ENCODE assay signal across 8 mouse cellular contexts in the genomic region with DNA sequence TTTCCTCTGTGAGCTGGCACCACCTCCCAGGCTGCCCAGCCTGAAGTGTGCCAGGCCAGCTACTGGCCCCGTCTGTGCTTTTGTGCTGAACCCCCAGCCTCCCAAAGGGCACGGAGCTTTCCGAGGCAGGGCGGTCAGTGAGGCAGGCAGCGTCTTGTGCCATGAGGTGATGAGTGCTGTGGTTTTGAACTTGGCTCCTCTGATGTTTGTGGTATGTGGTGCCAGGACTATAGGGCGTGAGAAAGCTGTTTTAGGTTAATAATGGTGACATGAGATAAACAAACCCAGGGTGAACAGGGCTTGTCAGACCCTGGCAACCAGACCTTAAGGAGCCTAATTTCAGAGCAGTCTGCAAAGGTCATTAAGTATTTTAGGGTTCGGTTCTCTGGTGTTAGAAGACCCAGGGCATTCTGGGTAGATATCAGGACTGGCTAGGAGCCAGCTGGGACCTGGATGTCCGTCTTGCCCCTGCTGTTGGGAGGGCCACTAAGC.
DNase-seq lines count a peak whose midpoint lies in the region; ATAC-seq and TF ChIP-seq lines count a peak whose summit lies in the region.

No protein-coding gene starts in this region.

- H3K9me3 ChIP-seq in heart, postnatal 0 days (replicated peaks; ENCODE audit: control insufficient read depth, low read length) = no peaks in the 10 kb centered on the region
- no peaks in the 10 kb centered on the region for H3K9me3 ChIP-seq in midbrain, embryonic 13.5 days

- H3K27me3 ChIP-seq in heart, postnatal 0 days (ENCODE audit: control insufficient read depth, insufficient read depth, low read length) = no peaks in the 10 kb centered on the region
- no peaks in the 10 kb centered on the region for H3K27me3 ChIP-seq in midbrain, embryonic 13.5 days

- TF ChIP-seq CTCF in heart, postnatal 0 days (IDR thresholded peaks at IDR 0.05; ENCODE audit: low read depth) = no peak

- peak overlapping the region; percentile 89 for H3K27ac ChIP-seq in heart, postnatal 0 days (ENCODE audit: low read depth)
- H3K27ac ChIP-seq in midbrain, embryonic 13.5 days = no peak overlapping the region

- no peak overlapping the region for H3K4me3 ChIP-seq in heart, postnatal 0 days (ENCODE audit: low read depth, low read length)
- no peak overlapping the region for H3K4me3 ChIP-seq in midbrain, embryonic 13.5 days (replicated peaks)

- no peak overlapping the region; the same call in 1 of the 2 replicates for H3K9ac ChIP-seq in heart, postnatal 0 days (replicated peaks; ENCODE audit: low read depth, low read length)
- no peak overlapping the region for H3K9ac ChIP-seq in midbrain, embryonic 13.5 days (replicated peaks)

- WGBS in heart, postnatal 0 days = 20% methylated on average over 8 of the region's 8 CpGs
- WGBS in midbrain, embryonic 13.5 days = 77% methylated on average over 8 of the region's 8 CpGs

- intact Hi-C loops in gastrocnemius, postnatal 36 days (cut with DNase I) = no loop called here

- TF ChIP-seq EP300 in heart, postnatal 0 days (IDR thresholded peaks at IDR 0.05; ENCODE audit: low read depth) = no peak

- ATAC-seq in heart, postnatal 0 days (ENCODE audit: insufficient read depth, low read depth) = no peak
- no peak for ATAC-seq in erythroblast, adult 5-6 weeks (replicated peaks; ENCODE audit: low FRiP score, poor library complexity, severe bottlenecking)
- no peak for ATAC-seq in midbrain, embryonic 13.5 days

- DNase-seq in gastrocnemius, postnatal 25 days = peak; percentile 38
- DNase-seq in gastrocnemius, postnatal 36 days = no peak
- DNase-seq in thymus, postnatal 4 days = peak; percentile 40
- DNase-seq in thymus, postnatal 14 days = no peak
- no peak for DNase-seq in heart, postnatal 0 days (ENCODE audit: low spot score)
- no peak for DNase-seq in ovary, postnatal 14 days (ENCODE audit: low spot score)

- H3K4me2 ChIP-seq in heart, postnatal 0 days (ENCODE audit: low read depth, low read length) = peak overlapping the region; percentile 26
- H3K4me2 ChIP-seq in midbrain, embryonic 13.5 days (replicated peaks) = no peak overlapping the region

- peaks cover 56% of the 10 kb centered on the region for H3K4me1 ChIP-seq in heart, postnatal 0 days (ENCODE audit: control insufficient read depth, insufficient read depth)
- H3K4me1 ChIP-seq in midbrain, embryonic 13.5 days (replicated peaks) = peaks cover 68% of the 10 kb centered on the region

- 0 out of 2 replicates have a peak, but pooled peaks cover 4% of the 10 kb centered on the region for H3K36me3 ChIP-seq in heart, postnatal 0 days (replicated peaks; ENCODE audit: control insufficient read depth, insufficient read depth, low read length)
- H3K36me3 ChIP-seq in midbrain, embryonic 13.5 days = no peaks in the 10 kb centered on the region

Comparison
In these comparisons a context has a peak if more than half of its experiments do, and no peak if none do; other contexts are left out.
1. DNase-seq: peak in gastrocnemius, postnatal 25 days (single experiment) and thymus, postnatal 4 days (single experiment); none in gastrocnemius, postnatal 36 days (0 of 2), thymus, postnatal 14 days (single experiment), heart, postnatal 0 days (single experiment) and ovary, postnatal 14 days (single experiment).